Mouse (Mus musculus) hindbrain, embryonic 13.5 days (tissue): ENCODE data around the gene Sgo1. TPM values are rescaled to one million over a fixed set of nuclear protein-coding genes. Genes with fewer than 3 reads are reported as not detected.
"Not testable (repeated sequence)": the region's sequence is repeated elsewhere in the genome, so short reads cannot be mapped to it uniquely, and the experiment has no call there.

Experiments
- ATAC-seq: fragments of 200-750 bp; cut with Nextera tagmentation; 2 replicates; pipeline ENCODE4 v1.8.0; 2017; ENCODE audit warnings: moderate TSS enrichment; ENCODE audit not compliant: low FRiP score
- H3K27ac ChIP-seq: fragments of 300-500 bp; sonication (generic); 2 replicates; pipeline ENCODE4 v1.5.1; 2015; ENCODE audit warnings: inconsistent platforms, mild to moderate bottlenecking, moderate library complexity
- H3K27me3 ChIP-seq: fragments of 300-500 bp; sonication (generic); 2 replicates; pipeline ENCODE4 v1.6.1; 2015; ENCODE audit warnings: mild to moderate bottlenecking, inconsistent platforms
- H3K36me3 ChIP-seq: fragments of 300-500 bp; sonication (generic); 2 replicates; pipeline ENCODE4 v1.6.1; 2015; ENCODE audit warnings: mild to moderate bottlenecking, inconsistent platforms
- H3K4me1 ChIP-seq: fragments of 300-500 bp; sonication (generic); replicated peaks from 2 replicates; pipeline ENCODE4 v1.6.1; 2015; ENCODE audit warnings: inconsistent platforms
- H3K4me2 ChIP-seq: fragments of 300-500 bp; sonication (generic); 2 replicates; pipeline ENCODE4 v1.6.1; 2015; ENCODE audit warnings: inconsistent platforms, mild to moderate bottlenecking, moderate library complexity
- H3K4me3 ChIP-seq: fragments of 300-500 bp; sonication (generic); 2 replicates; pipeline ENCODE4 v1.5.1; 2015; ENCODE audit warnings: mild to moderate bottlenecking, inconsistent platforms
- H3K9ac ChIP-seq: fragments of 300-500 bp; sonication (generic); 2 replicates; pipeline ENCODE4 v1.6.1; 2015; ENCODE audit warnings: mild to moderate bottlenecking, inconsistent platforms
- H3K9me3 ChIP-seq: fragments of 300-500 bp; sonication (generic); 2 replicates; pipeline ENCODE4 v1.6.1; 2016; ENCODE audit warnings: inconsistent platforms
- WGBS: fragments of 180-500 bp; shearing (Covaris S2); methylation state at CpG from one replicate; pipeline ENCODE4 v1.1.7; 2015; 5-methylcytosine and 5-hydroxymethylcytosine counted together
- polyA plus RNA-seq: library from polyadenylated mRNA; unstranded; fragments of >200 nt; fragmentation: Nextera tagmentation; extraction: Ambion mirVana; gene quantifications from 2 replicates; pipeline ENCODE4 v1.2.1, GENCODE M21; 2015

Gene Sgo1
- 8.3 and 9.0 TPM in 2 replicates for polyA plus RNA-seq

- Histone ChIP-seq H3K4me2 (peak within 1 kb of the TSS; percentile 73), H3K27ac (peak within 1 kb of the TSS; percentile 96), H3K9me3 (no peaks in the 10 kb centered on the region), H3K27me3 (no peaks in the 10 kb centered on the region), H3K4me3 (peak within 1 kb of the TSS; percentile 51), H3K36me3 (no peaks in the 10 kb centered on the region), H3K9ac (peak within 1 kb of the TSS; percentile 84), H3K4me1 (peaks cover 15% of the 10 kb centered on the region)
- ATAC-seq: peak; percentile 99
- WGBS: under 1% methylated on average over 77 of the region's 78 CpGs
These were observed at the start of gene Sgo1 for GRCm38 (mm10) chr17:53688877-53689802. TSS of gene Sgo1 (minus strand) at chr17:53689333.

DNA sequence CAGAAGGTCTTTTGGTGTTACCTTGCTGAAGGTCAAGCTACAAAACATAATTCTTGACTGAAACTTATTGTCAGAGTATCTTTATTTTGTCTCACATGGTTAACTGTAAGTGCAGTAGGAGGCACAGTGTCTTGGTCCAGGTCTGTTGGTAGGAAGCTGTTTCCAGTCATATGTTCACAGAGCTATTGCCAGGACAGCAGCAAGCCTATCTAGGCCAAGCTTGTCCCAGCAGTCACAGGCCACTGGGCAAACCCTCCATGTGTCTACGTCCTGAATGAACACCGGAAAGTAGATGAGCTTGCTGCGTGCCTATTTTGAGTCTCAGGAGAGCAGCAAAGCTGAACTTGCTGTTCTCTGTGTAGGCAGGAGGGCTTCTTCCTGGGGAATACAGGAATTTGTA is 29.8 kb upstream of the Sgo1 start:
- 93% methylated on average over 3 of the region's 3 CpGs for WGBS
- not testable (repeated sequence) for H3K4me3 ChIP-seq, H3K36me3 ChIP-seq

DNA sequence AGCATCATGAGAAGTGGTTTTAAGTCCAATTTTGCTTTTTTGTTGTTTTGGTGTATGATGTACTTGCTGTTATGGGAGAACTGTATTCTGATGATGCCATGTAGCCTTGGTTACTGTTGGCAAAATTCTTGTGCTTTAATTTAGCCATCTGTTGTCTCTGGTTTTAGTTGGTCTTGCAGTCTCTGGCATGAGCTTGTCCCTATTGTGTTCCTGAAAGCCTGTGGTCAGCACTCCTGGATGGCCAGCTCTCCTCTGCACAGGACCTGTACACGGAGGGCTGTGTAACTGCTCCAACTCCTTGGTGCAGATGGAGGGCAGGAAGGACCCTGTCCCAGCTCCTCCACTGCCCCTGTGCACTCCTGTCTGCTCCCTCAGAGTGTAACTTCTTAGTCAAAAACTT is 29.3 kb upstream of the Sgo1 start:
- 65% methylated on average over 1 of the region's 1 CpGs for WGBS
- Histone ChIP-seq H3K27me3 (no peaks in the 10 kb centered on the region), H3K27ac (no peak overlapping the region), H3K9me3 (no peaks in the 10 kb centered on the region), H3K4me3 (no peak overlapping the region), H3K9ac (no peak overlapping the region), H3K4me1 (no peaks in the 10 kb centered on the region), H3K4me2 (no peak overlapping the region), H3K36me3 (no peaks in the 10 kb centered on the region)
- ATAC-seq: no peak

More for the DNA sequence above, 29.8 kb upstream of the Sgo1 start:
- not testable (repeated sequence) for H3K27ac ChIP-seq, ATAC-seq, H3K27me3 ChIP-seq, H3K4me1 ChIP-seq, H3K9me3 ChIP-seq, H3K9ac ChIP-seq, H3K4me2 ChIP-seq

DNA sequence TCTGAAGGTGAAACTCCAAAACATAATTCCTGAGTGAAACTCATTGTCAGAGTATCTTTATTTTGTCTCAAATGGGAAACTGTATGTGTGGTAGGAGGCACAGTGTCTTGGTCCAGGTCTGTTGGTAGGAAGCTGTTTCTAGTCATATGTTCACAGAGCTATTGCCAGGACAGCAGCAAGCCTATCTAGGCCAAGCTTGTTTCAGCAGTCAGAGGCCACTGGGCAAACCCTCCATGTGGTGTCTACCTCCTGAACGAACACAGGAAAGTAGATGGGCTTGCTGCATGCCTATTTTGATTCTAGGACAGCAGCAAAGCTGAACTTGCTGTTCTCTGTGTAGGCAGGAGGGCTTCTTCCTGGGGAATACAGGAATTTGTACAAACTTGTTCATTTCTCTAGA is 26.0 kb upstream of the Sgo1 start:
- H3K4me3 ChIP-seq, H3K27ac ChIP-seq, ATAC-seq, H3K4me2 ChIP-seq, H3K9ac ChIP-seq, H3K27me3 ChIP-seq, H3K36me3 ChIP-seq, H3K4me1 ChIP-seq, H3K9me3 ChIP-seq: not testable (repeated sequence)
- 71% methylated on average over 1 of the region's 1 CpGs for WGBS

- Histone ChIP-seq H3K4me2 (no peak overlapping the region), H3K27ac (no peak overlapping the region), H3K4me1 (no peaks in the 10 kb centered on the region), H3K4me3 (no peak overlapping the region), H3K9ac (no peak overlapping the region), H3K36me3 (no peaks in the 10 kb centered on the region), H3K9me3 (no peaks in the 10 kb centered on the region), H3K27me3 (no peaks in the 10 kb centered on the region)
- WGBS: 72% methylated on average over 1 of the region's 1 CpGs
- ATAC-seq: no peak
These were observed 25.3 kb upstream of the Sgo1 start for GRCm38 (mm10) chr17:53714453-53714852.

DNA sequence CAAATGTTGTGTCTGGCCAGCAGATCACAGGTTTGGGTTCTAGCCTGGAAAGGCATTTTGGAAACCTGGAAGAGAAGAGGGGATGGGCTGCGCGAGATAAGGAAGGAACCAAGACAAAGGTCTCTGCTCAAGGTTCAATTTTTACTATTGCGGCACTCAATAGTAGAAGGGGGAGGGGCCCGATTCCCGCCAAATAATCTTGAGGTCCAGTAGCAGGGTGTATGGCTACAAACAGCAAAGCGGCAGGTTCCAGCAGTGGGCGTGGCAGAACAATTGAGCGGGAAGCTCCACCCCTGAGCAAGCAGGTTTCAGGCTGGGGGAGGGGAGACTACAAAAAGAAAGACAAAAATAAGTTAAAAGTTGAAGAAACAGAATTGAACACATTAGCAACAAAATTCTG is 8.4 kb upstream of the Sgo1 start:
- 91% methylated on average over 8 of the region's 8 CpGs for whole genome bisulfite sequencing
- not testable (repeated sequence) for H3K36me3 ChIP-seq, H3K4me3 ChIP-seq, ATAC-seq, H3K4me1 ChIP-seq, H3K27me3 ChIP-seq, H3K4me2 ChIP-seq, H3K9me3 ChIP-seq, H3K9ac ChIP-seq, H3K27ac ChIP-seq

DNA sequence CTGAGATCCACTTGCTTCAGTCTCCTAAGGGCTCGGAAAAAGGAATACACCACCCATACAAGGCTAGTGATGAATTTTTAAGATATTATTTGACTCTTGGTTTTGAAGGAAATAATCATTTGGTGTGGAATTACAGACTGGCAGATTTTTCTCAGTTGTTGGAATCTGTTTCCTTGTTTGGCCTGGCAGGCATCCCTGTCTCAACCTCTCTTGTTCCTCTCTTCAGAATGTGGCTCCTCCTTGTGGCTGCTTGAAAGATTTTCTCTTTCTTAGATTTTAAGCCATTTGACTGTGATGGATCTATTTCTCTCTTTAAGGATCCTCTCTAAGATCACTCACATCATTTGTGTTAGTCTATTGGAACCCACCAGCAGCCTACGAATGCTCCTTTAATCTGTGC is 4.9 kb upstream of the Sgo1 start:
- Histone ChIP-seq H3K4me3 (no peak overlapping the region), H3K27ac (no peak overlapping the region), H3K4me2 (no peak overlapping the region), H3K27me3 (no peaks in the 10 kb centered on the region), H3K36me3 (no peaks in the 10 kb centered on the region), H3K9ac (no peak overlapping the region), H3K9me3 (no peaks in the 10 kb centered on the region), H3K4me1 (peaks cover 6% of the 10 kb centered on the region; the same call in 1 of the 2 replicates)
- 84% methylated on average over 2 of the region's 2 CpGs for WGBS
- ATAC-seq: no peak

DNA sequence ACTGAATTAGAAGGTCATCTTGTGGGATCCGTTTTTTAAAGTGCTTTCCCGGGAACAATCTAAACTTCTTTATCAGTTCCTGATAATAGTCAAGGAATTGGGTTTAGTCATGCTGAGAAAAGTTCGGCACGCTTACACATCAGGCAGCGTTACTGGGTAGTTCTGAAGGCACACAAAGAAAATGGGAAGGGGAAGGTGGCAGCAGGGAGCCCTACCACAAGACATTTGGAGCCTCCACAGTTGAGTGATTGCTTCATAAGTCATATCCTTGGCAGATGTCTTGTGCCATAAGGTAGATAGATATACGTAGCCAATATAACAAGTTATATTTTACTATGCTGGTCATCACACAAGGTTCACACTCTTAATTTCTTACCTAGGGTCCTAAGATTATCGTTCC is 813 bp upstream of the Sgo1 start:
- H3K9ac ChIP-seq: peak overlapping the region; percentile 84
- H3K36me3 ChIP-seq: no peaks in the 10 kb centered on the region
- no peaks in the 10 kb centered on the region for H3K9me3 ChIP-seq
- 18% methylated on average over 7 of the region's 7 CpGs for WGBS
- peak; percentile 19 for ATAC-seq
- peaks cover 15% of the 10 kb centered on the region for H3K4me1 ChIP-seq
- H3K4me2 ChIP-seq: peak overlapping the region; percentile 73
- H3K27ac ChIP-seq: peak overlapping the region; percentile 96
- H3K27me3 ChIP-seq: no peaks in the 10 kb centered on the region
- peak overlapping the region; percentile 51 for H3K4me3 ChIP-seq

DNA sequence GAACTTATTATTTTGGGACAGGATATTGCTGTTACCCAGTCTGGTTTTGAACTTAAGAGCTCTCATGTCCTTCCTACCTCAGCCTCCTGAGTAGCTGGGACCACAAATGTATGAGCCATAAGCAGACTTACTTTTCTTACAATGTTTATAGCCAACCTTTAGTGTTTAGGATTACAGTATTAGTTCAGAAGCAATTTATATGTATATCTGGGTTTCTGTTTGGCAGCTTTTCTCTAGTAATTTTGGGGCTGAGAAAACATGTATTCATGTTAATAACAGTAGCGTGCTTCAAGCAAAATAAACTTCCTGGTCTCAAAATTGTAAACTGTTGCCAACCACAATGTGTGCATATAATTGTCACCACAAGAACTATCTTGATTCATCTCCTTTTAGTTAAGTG is 812 bp downstream of the Sgo1 start:
- peak overlapping the region; percentile 73 for H3K4me2 ChIP-seq
- no peak for ATAC-seq
- H3K27ac ChIP-seq: no peak overlapping the region
- no peaks in the 10 kb centered on the region for H3K36me3 ChIP-seq
- H3K27me3 ChIP-seq: no peaks in the 10 kb centered on the region
- WGBS: 16% methylated on average over 1 of the region's 1 CpGs
- peaks cover 15% of the 10 kb centered on the region for H3K4me1 ChIP-seq
- no peak overlapping the region for H3K9ac ChIP-seq
- peak overlapping the region; percentile 51 for H3K4me3 ChIP-seq
- no peaks in the 10 kb centered on the region for H3K9me3 ChIP-seq

DNA sequence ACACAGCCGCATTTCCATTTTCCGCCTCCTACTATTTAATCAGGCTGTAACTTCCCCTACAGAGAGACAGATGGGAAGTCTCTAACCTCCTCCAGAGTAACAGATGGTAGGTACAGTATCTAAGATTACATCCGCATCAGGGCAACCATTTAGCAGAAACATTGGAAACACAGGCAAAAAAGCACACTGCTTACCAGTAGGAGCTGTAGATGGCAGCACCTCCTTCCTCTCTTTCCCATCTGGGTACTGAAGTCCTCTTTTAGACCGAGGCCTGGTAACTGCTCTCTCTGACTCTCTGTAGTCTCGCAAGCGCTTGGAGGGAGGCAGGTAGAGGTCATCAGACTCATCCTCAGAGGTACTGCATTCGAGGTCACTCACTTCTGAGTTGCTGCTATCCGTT is 10.4 kb downstream of the Sgo1 start:
- Histone ChIP-seq H3K27ac (peak overlapping the region; percentile 23), H3K9me3 (no peaks in the 10 kb centered on the region), H3K4me2 (no peak overlapping the region), H3K36me3 (peaks cover 4% of the 10 kb centered on the region; the same call in 1 of the 2 replicates), H3K27me3 (no peaks in the 10 kb centered on the region), H3K4me1 (no peaks in the 10 kb centered on the region), H3K9ac (no peak overlapping the region), H3K4me3 (no peak overlapping the region)
- peak; percentile 87 for ATAC-seq
- WGBS: 72% methylated on average over 8 of the region's 8 CpGs

DNA sequence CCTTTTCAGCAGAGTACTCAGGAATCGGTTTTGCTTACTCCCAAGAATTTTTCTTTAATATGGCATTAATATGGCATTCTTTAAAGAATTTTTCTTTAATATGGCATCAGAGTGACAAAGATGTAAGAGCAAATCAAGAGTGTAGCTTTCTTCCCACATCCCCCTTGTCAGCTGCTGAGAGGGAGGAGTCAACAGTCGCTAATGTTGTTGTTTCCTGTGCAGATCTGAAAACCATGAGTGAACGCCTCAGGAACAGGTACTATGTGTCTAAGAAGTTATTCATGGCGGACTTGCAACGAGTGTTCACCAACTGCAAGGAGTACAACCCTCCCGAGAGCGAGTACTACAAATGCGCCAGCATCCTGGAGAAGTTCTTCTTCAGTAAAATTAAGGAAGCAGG is 18.7 kb downstream of the Sgo1 start:
- no peaks in the 10 kb centered on the region for H3K27me3 ChIP-seq
- H3K4me2 ChIP-seq: no peak overlapping the region
- H3K36me3 ChIP-seq: peaks cover 47% of the 10 kb centered on the region
- no peak for ATAC-seq
- H3K4me1 ChIP-seq: no peaks in the 10 kb centered on the region
- H3K4me3 ChIP-seq: no peak overlapping the region
- no peak overlapping the region for H3K9ac ChIP-seq
- H3K27ac ChIP-seq: no peak overlapping the region
- H3K9me3 ChIP-seq: no peaks in the 10 kb centered on the region
- WGBS: 95% methylated on average over 8 of the region's 8 CpGs

- no peaks in the 10 kb centered on the region for H3K27me3 ChIP-seq
- ATAC-seq: no peak
- 74% methylated on average over 2 of the region's 2 CpGs for WGBS
- H3K9ac ChIP-seq: no peak overlapping the region
- no peak overlapping the region for H3K4me2 ChIP-seq
- no peaks in the 10 kb centered on the region for H3K4me1 ChIP-seq
- no peaks in the 10 kb centered on the region for H3K9me3 ChIP-seq
- no peak overlapping the region for H3K4me3 ChIP-seq
- H3K27ac ChIP-seq: no peak overlapping the region
- H3K36me3 ChIP-seq: peaks cover 58% of the 10 kb centered on the region
These were observed 24.3 kb downstream of the Sgo1 start for GRCm38 (mm10) chr17:53664703-53665382.
